In the genomic region with DNA sequence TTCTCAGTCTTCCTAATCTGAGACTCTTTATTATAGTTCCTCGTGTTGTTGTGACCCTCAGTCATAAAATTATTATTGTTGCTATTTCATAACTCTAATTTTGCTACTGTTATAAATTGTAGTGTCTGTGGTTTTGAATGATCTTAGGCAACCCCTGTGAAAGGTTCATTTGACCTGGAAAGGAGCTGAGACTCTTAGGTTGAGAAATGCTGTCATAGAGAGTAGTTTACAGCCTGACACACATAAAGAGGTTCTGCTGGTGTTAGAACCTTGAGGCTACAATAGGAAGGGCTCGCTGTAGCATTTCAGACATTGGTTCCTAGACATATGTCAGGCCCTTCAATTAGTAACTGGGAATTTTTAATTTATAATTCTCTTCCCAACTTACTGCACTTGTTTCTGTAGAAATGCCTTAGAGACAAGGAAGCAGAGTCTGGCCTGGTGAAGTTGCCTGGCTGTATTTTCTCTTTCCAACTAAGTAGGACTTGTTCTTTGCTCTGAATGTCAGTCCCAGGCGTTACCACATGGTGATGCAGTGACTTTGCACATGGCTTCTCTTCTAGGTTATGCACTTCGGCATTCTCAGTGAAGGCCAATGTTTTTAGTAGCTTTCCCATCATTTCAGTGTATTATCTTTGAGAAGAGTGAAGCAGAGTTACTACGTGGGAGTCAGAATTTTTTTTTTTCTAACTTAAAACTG, we compare ENCODE assay signal across 25 mouse cellular contexts. TPM values are rescaled to one million over a fixed set of nuclear protein-coding genes. Genes with fewer than 3 reads are reported as not detected.
A peak's percentile ranks its signal among the peaks of the same experiment; 100 is the strongest.
DNase-seq lines count a peak whose midpoint lies in the region; ATAC-seq and TF ChIP-seq lines count a peak whose summit lies in the region.
"Had no signal": no experiment of that assay in that cellular context is flagged by ENCODE, and none has a peak within 500 bp of the region (broad histone marks: within the 10 kb centered on the region; RNA-seq: fewer than 3 reads in every experiment).

No protein-coding gene starts in this region.

- WGBS in heart, adult 2 months: 59% methylated on average over 5 of the region's 5 CpGs
- 72% methylated on average over 5 of the region's 5 CpGs for WGBS in lung, postnatal 0 days

- H3K27ac ChIP-seq in heart, adult 2 months: no peak overlapping the region
- H3K27ac ChIP-seq in lung, postnatal 0 days (ENCODE audit: low read length): no peak overlapping the region
- H3K27ac ChIP-seq: heart, embryonic 10.5 days; hindbrain, embryonic 14.5 days; limb, embryonic 13.5 days; liver, embryonic 14.5 days; midbrain, embryonic 15.5 days; neural tube, embryonic 13.5 days had no signal

- TF ChIP-seq EP300 in heart, adult 2 months (IDR thresholded peaks at IDR 0.05; ENCODE audit: insufficient read depth, low read depth, low read length): no peak
- TF ChIP-seq EP300 in lung, postnatal 0 days (IDR thresholded peaks at IDR 0.05): no peak

- H3K9me3 ChIP-seq in lung, postnatal 0 days (ENCODE audit: low read length): no peaks in the 10 kb centered on the region
- H3K9me3 ChIP-seq: heart, embryonic 10.5 days; limb, embryonic 13.5 days; midbrain, embryonic 15.5 days; neural tube, embryonic 13.5 days had no signal

- TF ChIP-seq CTCF in heart, adult 2 months (IDR thresholded peaks at IDR 0.05): peak; percentile 31
- peak; percentile 38 for TF ChIP-seq CTCF in lung, postnatal 0 days (IDR thresholded peaks at IDR 0.05)

- no peak for ATAC-seq in lung, postnatal 0 days
- peak; percentile 23 for ATAC-seq in granulocyte monocyte progenitor cell, adult 5-6 weeks (replicated peaks; ENCODE audit: poor library complexity, severe bottlenecking)
- ATAC-seq: forebrain, postnatal 0 days; midbrain, embryonic 15.5 days had no signal

- H3K27me3 ChIP-seq in heart, adult 2 months (ENCODE audit: control insufficient read depth, insufficient read depth, low read length): no peaks in the 10 kb centered on the region
- no peaks in the 10 kb centered on the region for H3K27me3 ChIP-seq in lung, postnatal 0 days (replicated peaks; ENCODE audit: insufficient read depth, low read length)
- H3K27me3 ChIP-seq: limb, embryonic 13.5 days; midbrain, embryonic 15.5 days; neural tube, embryonic 13.5 days had no signal

- H3K4me1 ChIP-seq in heart, adult 2 months (ENCODE audit: control insufficient read depth, insufficient read depth, low read length): no peaks in the 10 kb centered on the region; the same call in none of the 2 replicates
- H3K4me1 ChIP-seq in lung, postnatal 0 days (ENCODE audit: insufficient read depth, low read depth, low read length): no peaks in the 10 kb centered on the region

- H3K4me3 ChIP-seq in heart, adult 2 months: no peak overlapping the region
- no peak overlapping the region for H3K4me3 ChIP-seq in lung, postnatal 0 days (ENCODE audit: low read depth, low read length)
- H3K4me3 ChIP-seq: heart, embryonic 10.5 days; limb, embryonic 13.5 days; midbrain, embryonic 15.5 days; myocyte; neural tube, embryonic 13.5 days had no signal

- peaks cover 5% of the 10 kb centered on the region for H3K79me2 ChIP-seq in heart, adult 2 months (replicated peaks; ENCODE audit: control insufficient read depth, insufficient read depth, low read length)

- no peak for TF ChIP-seq POLR2A in heart, adult 2 months (IDR thresholded peaks at IDR 0.05; ENCODE audit: insufficient read depth, low read depth, low read length)

- DNase-seq in heart, adult 2 months: no peak
- DNase-seq in heart, adult 11 months: no peak
- DNase-seq in lung, postnatal 0 days (ENCODE audit: low spot score): no peak
- DNase-seq in lung, postnatal 4 days: no peak
- DNase-seq in R1 (ENCODE audit: low read depth, low spot score): peak; percentile 16
- no peak for DNase-seq in left cerebral cortex, postnatal 36 days (ENCODE audit: low spot score in 2 of 2)
- no peak for DNase-seq in left cerebral cortex, adult 8-10 months (ENCODE audit: low spot score in 2 of 2)
- DNase-seq: adrenal gland, postnatal 36 days; cerebellum, adult 11 months; cerebellum, postnatal 14 days; forebrain, postnatal 0 days; gastrocnemius, postnatal 36 days; heart, postnatal 4 days; lung, embryonic 14.5 days; lung, postnatal 36 days; right cerebral cortex, postnatal 4 days; thymus, adult 2 months had no signal

- H3K4me2 ChIP-seq in lung, postnatal 0 days (replicated peaks; ENCODE audit: low read depth, low read length): no peak overlapping the region
- H3K4me2 ChIP-seq: hindbrain, embryonic 14.5 days; limb, embryonic 13.5 days; lung, embryonic 14.5 days; midbrain, embryonic 15.5 days; neural tube, embryonic 13.5 days had no signal

- no peak overlapping the region for H3K9ac ChIP-seq in heart, adult 2 months (ENCODE audit: low read depth, low read length)
- H3K9ac ChIP-seq in lung, postnatal 0 days (replicated peaks; ENCODE audit: low read depth): no peak overlapping the region
- H3K9ac ChIP-seq: forebrain, postnatal 0 days; hindbrain, embryonic 14.5 days; limb, embryonic 13.5 days; liver, embryonic 14.5 days; lung, embryonic 14.5 days; midbrain, embryonic 15.5 days; neural tube, embryonic 13.5 days had no signal

- intact Hi-C loops in heart, adult 2 months (cut with DNase I): loop anchor here (2.0 to 10.0 kb wide), 3 partner anchors 77 to 1543 kb away; partner anchors contain the start of genes Hibadh and Skap2
- intact Hi-C loops in left cerebral cortex, postnatal 36 days (cut with DNase I): no loop called here

- H3K36me3 ChIP-seq in heart, adult 2 months (ENCODE audit: control insufficient read depth, insufficient read depth, low read length): peaks cover 14% of the 10 kb centered on the region
- no peaks in the 10 kb centered on the region for H3K36me3 ChIP-seq in lung, postnatal 0 days (ENCODE audit: insufficient read depth, low read length)
- H3K36me3 ChIP-seq: heart, embryonic 10.5 days; midbrain, embryonic 15.5 days had no signal

RNA-seq across cellular contexts. Expression of gene Tax1bp1, which starts 4.1 kb away (rescaled TPM):
- 100 to 1,000 TPM; 110 to 124 TPM for total RNA-seq in heart, adult 2 months (2021)
- polyA plus RNA-seq in heart, adult 2 months (2012; rRNA removed): 26.1 and 50.9 TPM in 2 replicates
- 234 and 235 TPM in 2 replicates for polyA plus RNA-seq in lung, postnatal 0 days (2015; fragmentation: Nextera tagmentation; extraction: Ambion mirVana)
- 155 and 165 TPM in 2 replicates for total RNA-seq in granulocyte monocyte progenitor cell, adult 5-6 weeks (2014; fragmentation: Nextera tagmentation)
- 339 and 381 TPM in 2 replicates for total RNA-seq in granulocyte monocyte progenitor cell, adult 5-6 weeks (2017)
- total RNA-seq in left cerebral cortex, postnatal 36 days (2021): 100 to 1,000 TPM; 125 TPM
- total RNA-seq in left cerebral cortex, adult 8-10 months (2022): 100 to 1,000 TPM; 127 to 153 (median 140) TPM
